In genomic region chr5:115487942-115488580, GRCm38 (mm10) we compare ENCODE assay signal across 10 mouse cellular contexts. TPM values are rescaled to one million over a fixed set of nuclear protein-coding genes. Genes with fewer than 3 reads are reported as not detected.
DNase-seq lines count a peak whose midpoint lies in the region; ATAC-seq and TF ChIP-seq lines count a peak whose summit lies in the region.
"Had no signal": no experiment of that assay in that cellular context is flagged by ENCODE, and none has a peak within 500 bp of the region (broad histone marks: within the 10 kb centered on the region; RNA-seq: fewer than 3 reads in every experiment).

No protein-coding gene starts in this region.

- peaks cover 22% of the 10 kb centered on the region for H3K4me1 ChIP-seq in lung, embryonic 16.5 days (replicated peaks; ENCODE audit: control insufficient read depth, insufficient read depth, low read length)
- H3K4me1 ChIP-seq in heart, postnatal 0 days (ENCODE audit: control insufficient read depth, insufficient read depth) = peaks cover 12% of the 10 kb centered on the region; the same call in 1 of the 2 replicates
- H3K4me1 ChIP-seq in neural tube, embryonic 14.5 days (ENCODE audit: control insufficient read depth, insufficient read depth, low read length) = peaks cover 17% of the 10 kb centered on the region

- H3K27me3 ChIP-seq in lung, embryonic 16.5 days (ENCODE audit: control insufficient read depth, insufficient read depth, low read depth, low read length) = no peaks in the 10 kb centered on the region
- H3K27me3 ChIP-seq in heart, postnatal 0 days (ENCODE audit: control insufficient read depth, insufficient read depth, low read length) = no peaks in the 10 kb centered on the region
- no peaks in the 10 kb centered on the region for H3K27me3 ChIP-seq in neural tube, embryonic 14.5 days (ENCODE audit: control insufficient read depth, insufficient read depth, low read length)

- H3K9me3 ChIP-seq in lung, embryonic 16.5 days (ENCODE audit: control insufficient read depth, low read length) = no peaks in the 10 kb centered on the region
- H3K9me3 ChIP-seq in heart, postnatal 0 days (replicated peaks; ENCODE audit: control insufficient read depth, low read length) = no peaks in the 10 kb centered on the region
- no peaks in the 10 kb centered on the region for H3K9me3 ChIP-seq in neural tube, embryonic 14.5 days (ENCODE audit: control insufficient read depth, low read length)

- TF ChIP-seq CTCF in gastrocnemius, adult 2 months (IDR thresholded peaks at IDR 0.05) = no peak
- no peak for TF ChIP-seq CTCF in heart, postnatal 0 days (IDR thresholded peaks at IDR 0.05; ENCODE audit: low read depth)

- no peaks in the 10 kb centered on the region for H3K36me3 ChIP-seq in lung, embryonic 16.5 days (ENCODE audit: control insufficient read depth, insufficient read depth, low read length)
- H3K36me3 ChIP-seq in heart, postnatal 0 days (replicated peaks; ENCODE audit: control insufficient read depth, insufficient read depth, low read length) = no peaks in the 10 kb centered on the region
- no peaks in the 10 kb centered on the region for H3K36me3 ChIP-seq in neural tube, embryonic 14.5 days (ENCODE audit: control insufficient read depth, insufficient read depth, low read length)

- intact Hi-C loops in gastrocnemius, adult 2 months (cut with DNase I) = no loop called here

- no peak for TF ChIP-seq EP300 in heart, postnatal 0 days (IDR thresholded peaks at IDR 0.05; ENCODE audit: low read depth)

- WGBS in lung, embryonic 16.5 days = 67% methylated on average over 9 of the region's 9 CpGs
- WGBS in heart, postnatal 0 days = 73% methylated on average over 9 of the region's 9 CpGs
- 79% methylated on average over 9 of the region's 9 CpGs for WGBS in neural tube, embryonic 14.5 days

- H3K4me2 ChIP-seq in lung, embryonic 16.5 days (ENCODE audit: low read depth, low read length) = peak overlapping the region; percentile 83; the same call in 1 of the 2 replicates
- H3K4me2 ChIP-seq in heart, postnatal 0 days (ENCODE audit: low read depth, low read length) = no peak overlapping the region
- H3K4me2 ChIP-seq in neural tube, embryonic 14.5 days (ENCODE audit: low read depth, low read length) = peak overlapping the region; percentile 69; the same call in 1 of the 2 replicates

- no peak for DNase-seq in gastrocnemius, adult 2 months
- no peak for DNase-seq in gastrocnemius, adult 18-20 months (ENCODE audit: low spot score)
- no peak for DNase-seq in lung, postnatal 14 days
- DNase-seq in heart, postnatal 0 days (ENCODE audit: low spot score) = no peak
- no peak for DNase-seq in gastrocnemius, postnatal 4 days (ENCODE audit: low spot score in 2 of 2)
- no peak for DNase-seq in urinary bladder, adult 2 months (ENCODE audit: low spot score)
- DNase-seq: kidney, postnatal 25 days had no signal

- peak overlapping the region; percentile 67 for H3K9ac ChIP-seq in lung, embryonic 16.5 days (ENCODE audit: low read length)
- H3K9ac ChIP-seq in heart, postnatal 0 days (replicated peaks; ENCODE audit: low read depth, low read length) = no peak overlapping the region
- H3K9ac ChIP-seq in neural tube, embryonic 14.5 days (replicated peaks; ENCODE audit: low read depth, low read length) = no peak overlapping the region

- peak overlapping the region; percentile 76; the same call in 1 of the 2 replicates for H3K4me3 ChIP-seq in gastrocnemius, adult 2 months
- no peak overlapping the region for H3K4me3 ChIP-seq in lung, embryonic 16.5 days (ENCODE audit: low read length)
- H3K4me3 ChIP-seq in heart, postnatal 0 days (ENCODE audit: low read depth, low read length) = no peak overlapping the region; the same call in 1 of the 2 replicates
- no peak overlapping the region for H3K4me3 ChIP-seq in neural tube, embryonic 14.5 days (ENCODE audit: low read depth, low read length)

- ATAC-seq in lung, embryonic 16.5 days (ENCODE audit: low read depth) = no peak
- no peak for ATAC-seq in heart, postnatal 0 days (ENCODE audit: insufficient read depth, low read depth)
- ATAC-seq in neural tube, embryonic 14.5 days (ENCODE audit: low read depth) = no peak

- H3K27ac ChIP-seq in gastrocnemius, adult 2 months = peak overlapping the region; percentile 100
- H3K27ac ChIP-seq in lung, embryonic 16.5 days (ENCODE audit: low read length) = no peak overlapping the region
- peak overlapping the region; percentile 100; the same call in 1 of the 2 replicates for H3K27ac ChIP-seq in heart, postnatal 0 days (ENCODE audit: low read depth)
- no peak overlapping the region for H3K27ac ChIP-seq in neural tube, embryonic 14.5 days (ENCODE audit: low read depth, low read length)

RNA-seq across cellular contexts. Expression of gene Sirt4, which starts 3.5 kb away (rescaled TPM):
- total RNA-seq in gastrocnemius, adult 2 months (2021) = 10 to 100 TPM; 10.9 to 17.3 TPM
- 10 to 100 TPM; 14.8 to 16.5 TPM for total RNA-seq in gastrocnemius, adult 18-20 months (2021)
- 28.1 and 31.4 TPM in 2 replicates for polyA plus RNA-seq in lung, embryonic 16.5 days (2015; fragmentation: Nextera tagmentation; extraction: Ambion mirVana)
- total RNA-seq in heart, postnatal 0 days (2014; rRNA removed; ENCODE audit: low replicate concordance) = 13.8 and 29.0 TPM in 2 replicates
- polyA plus RNA-seq in heart, postnatal 0 days (2015; fragmentation: Nextera tagmentation; extraction: Ambion mirVana) = 14.5 and 15.4 TPM in 2 replicates
- polyA plus RNA-seq in neural tube, embryonic 14.5 days (2014; fragmentation: Nextera tagmentation; extraction: Ambion mirVana) = 26.0 and 32.6 TPM in 2 replicates
- 10 to 100 TPM; 13.4 to 16.8 TPM for total RNA-seq in gastrocnemius, postnatal 4 days (2021)
- polyA plus RNA-seq in urinary bladder, adult 2 months (2012; rRNA removed) = 56.1 and 75.8 TPM in 2 replicates

RNA-seq across cellular contexts. Expression of gene Pxn, which starts 18.4 kb away (rescaled TPM):
- 10 to 100 TPM; 79.2 to 95.2 TPM for total RNA-seq in gastrocnemius, adult 2 months (2021)
- total RNA-seq in gastrocnemius, adult 18-20 months (2021) = 10 to 100 TPM; 87.2 to 94.2 TPM
- 70.1 and 74.4 TPM in 2 replicates for polyA plus RNA-seq in lung, embryonic 16.5 days (2015; fragmentation: Nextera tagmentation; extraction: Ambion mirVana)
- 66.6 and 68.8 TPM in 2 replicates for total RNA-seq in heart, postnatal 0 days (2014; rRNA removed; ENCODE audit: low replicate concordance)
- 19.3 and 19.9 TPM in 2 replicates for polyA plus RNA-seq in heart, postnatal 0 days (2015; fragmentation: Nextera tagmentation; extraction: Ambion mirVana)
- 8.5 and 11.1 TPM in 2 replicates for polyA plus RNA-seq in neural tube, embryonic 14.5 days (2014; fragmentation: Nextera tagmentation; extraction: Ambion mirVana)
- 100 to 1,000 TPM; 170 to 175 TPM for total RNA-seq in gastrocnemius, postnatal 4 days (2021)
- 68.7 and 73.4 TPM in 2 replicates for polyA plus RNA-seq in urinary bladder, adult 2 months (2012; rRNA removed)

RNA-seq across cellular contexts. Expression of gene Pla2g1b, which starts 22.0 kb away (rescaled TPM):
- not detected for total RNA-seq in gastrocnemius, adult 2 months (2021)
- not detected for total RNA-seq in gastrocnemius, adult 18-20 months (2021)
- polyA plus RNA-seq in lung, embryonic 16.5 days (2015; fragmentation: Nextera tagmentation; extraction: Ambion mirVana) = 9.7 and 9.8 TPM in 2 replicates
- total RNA-seq in heart, postnatal 0 days (2014; rRNA removed; ENCODE audit: low replicate concordance) = not detected in 2 replicates
- polyA plus RNA-seq in heart, postnatal 0 days (2015; fragmentation: Nextera tagmentation; extraction: Ambion mirVana) = not detected in 2 replicates
- 0.58 TPM in 1 of 2 replicates, not detected in the other for polyA plus RNA-seq in neural tube, embryonic 14.5 days (2014; fragmentation: Nextera tagmentation; extraction: Ambion mirVana)
- total RNA-seq in gastrocnemius, postnatal 4 days (2021) = not detected
- polyA plus RNA-seq in urinary bladder, adult 2 months (2012; rRNA removed) = not detected in 2 replicates
- polyA plus RNA-seq: cortical plate, adult 2 months had no signal

RNA-seq across cellular contexts. Expression of gene Msi1, which starts 58.7 kb away (rescaled TPM):
- under 1 TPM in 1 of 2 experiments, not detected in 1; 0.61 TPM for total RNA-seq in gastrocnemius, adult 2 months (2021)
- total RNA-seq in gastrocnemius, adult 18-20 months (2021) = under 1 TPM in 1 of 2 experiments, not detected in 1; 0.57 TPM
- polyA plus RNA-seq in lung, embryonic 16.5 days (2015; fragmentation: Nextera tagmentation; extraction: Ambion mirVana) = 3.9 and 6.0 TPM in 2 replicates
- 2.5 and 5.6 TPM in 2 replicates for total RNA-seq in heart, postnatal 0 days (2014; rRNA removed; ENCODE audit: low replicate concordance)
- 0.99 and 1.1 TPM in 2 replicates for polyA plus RNA-seq in heart, postnatal 0 days (2015; fragmentation: Nextera tagmentation; extraction: Ambion mirVana)
- polyA plus RNA-seq in neural tube, embryonic 14.5 days (2014; fragmentation: Nextera tagmentation; extraction: Ambion mirVana) = 55.1 and 55.4 TPM in 2 replicates
- 1 to 10 TPM; 6.2 to 6.5 TPM for total RNA-seq in gastrocnemius, postnatal 4 days (2021)
- 1.7 and 3.0 TPM in 2 replicates for polyA plus RNA-seq in urinary bladder, adult 2 months (2012; rRNA removed)

Comparison
In these comparisons a context has a peak if more than half of its experiments do, and no peak if none do; other contexts are left out.
1. H3K27ac ChIP-seq: peak in gastrocnemius, adult 2 months (single experiment) and heart, postnatal 0 days (single experiment); none in lung, embryonic 16.5 days (single experiment) and neural tube, embryonic 14.5 days (single experiment).